Mouse (Mus musculus) limb, embryonic 15.5 days (tissue): ENCODE measurements around the gene Sox8. TPM values are rescaled to one million over a fixed set of nuclear protein-coding genes. Genes with fewer than 3 reads are reported as not detected.

ENCODE experiments used
- ATAC-seq: fragments of 200-750 bp; cut with Nextera tagmentation; 2 replicates; pipeline ENCODE4 v1.8.0; 2017; ENCODE audit warnings: low read depth, moderate TSS enrichment; ENCODE audit not compliant: insufficient number of reproducible peaks, low FRiP score, low TSS enrichment
- H3K27ac ChIP-seq: fragments of 300-500 bp; sonication (generic); 2 replicates; pipeline ENCODE4 v1.5.1; 2015; ENCODE audit warnings: moderate library complexity, mild to moderate bottlenecking, inconsistent platforms
- H3K27me3 ChIP-seq: fragments of 300-500 bp; sonication (generic); 2 replicates; pipeline ENCODE4 v1.6.1; 2015; ENCODE audit warnings: inconsistent platforms
- H3K36me3 ChIP-seq: fragments of 300-500 bp; sonication (generic); 2 replicates; pipeline ENCODE4 v1.6.1; 2015; ENCODE audit warnings: inconsistent platforms
- H3K4me1 ChIP-seq: fragments of 300-500 bp; sonication (generic); 2 replicates; pipeline ENCODE4 v1.6.1; 2015; ENCODE audit warnings: inconsistent platforms
- H3K4me2 ChIP-seq: fragments of 300-500 bp; sonication (generic); 2 replicates; pipeline ENCODE4 v1.6.1; 2015; ENCODE audit warnings: mild to moderate bottlenecking, inconsistent platforms
- H3K4me3 ChIP-seq: fragments of 300-500 bp; sonication (generic); 2 replicates; pipeline ENCODE4 v1.5.1; 2015; ENCODE audit warnings: mild to moderate bottlenecking, inconsistent platforms
- H3K9ac ChIP-seq: fragments of 300-500 bp; sonication (generic); 2 replicates; pipeline ENCODE4 v1.6.1; 2015; ENCODE audit warnings: inconsistent platforms
- H3K9me3 ChIP-seq: fragments of 300-500 bp; sonication (generic); 2 replicates; pipeline ENCODE4 v1.6.1; 2016; ENCODE audit warnings: inconsistent platforms
- whole genome bisulfite sequencing: fragments of 180-500 bp; shearing (Covaris S2); methylation state at CpG from one replicate; pipeline ENCODE4 v1.1.7; 2015; 5-methylcytosine and 5-hydroxymethylcytosine counted together
- polyA plus RNA-seq: library from polyadenylated mRNA; unstranded; fragments of >200 nt; fragmentation: Nextera tagmentation; extraction: Ambion mirVana; gene quantifications from 2 replicates; pipeline ENCODE4 v1.2.1, GENCODE M21; 2015

The Sox8 gene
- polyA plus RNA-seq, 1 experiment from 2014 or later: 10.9 TPM

DNA sequence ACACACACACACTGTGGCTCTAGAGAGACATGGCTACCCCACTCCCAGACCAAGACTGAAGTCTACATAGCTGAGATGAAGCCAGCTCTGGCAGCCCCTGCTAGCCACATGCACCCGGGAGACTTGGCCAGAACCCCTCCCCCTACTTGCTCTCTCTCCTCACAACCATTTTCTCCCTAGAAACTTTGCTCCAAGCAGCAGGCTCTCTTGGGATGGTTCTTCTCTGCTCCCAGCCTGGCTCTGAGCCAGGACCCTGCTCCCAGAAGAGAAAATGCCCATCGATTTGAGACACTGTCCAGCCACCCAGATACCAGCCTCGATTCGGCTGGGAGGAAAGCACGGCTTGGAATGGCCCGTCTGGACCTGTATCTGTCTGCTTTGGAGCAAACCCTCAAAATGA lies 5.2 kb downstream of the Sox8 start:
- H3K27me3 ChIP-seq: peaks cover 24% of the 10 kb centered on the region
- WGBS: 24% methylated on average over 6 of the region's 6 CpGs
- H3K4me1 ChIP-seq: peaks cover 48% of the 10 kb centered on the region
- H3K27ac ChIP-seq: no peak overlapping the region
- no peaks in the 10 kb centered on the region for H3K9me3 ChIP-seq
- H3K36me3 ChIP-seq: peaks cover 8% of the 10 kb centered on the region; the same call in 1 of the 2 replicates
- no peak overlapping the region for H3K9ac ChIP-seq
- no peak for ATAC-seq
- H3K4me2 ChIP-seq: no peak overlapping the region
- no peak overlapping the region for H3K4me3 ChIP-seq

GRCm38 (mm10) chr17:25564481-25564880 lies 6.0 kb downstream of the Sox8 start:
- no peak for ATAC-seq
- 71% methylated on average over 5 of the region's 5 CpGs for WGBS
- H3K4me3 ChIP-seq: no peak overlapping the region
- no peaks in the 10 kb centered on the region for H3K9me3 ChIP-seq
- H3K9ac ChIP-seq: no peak overlapping the region
- H3K4me2 ChIP-seq: no peak overlapping the region
- peaks cover 41% of the 10 kb centered on the region for H3K4me1 ChIP-seq
- no peak overlapping the region for H3K27ac ChIP-seq
- peaks cover 8% of the 10 kb centered on the region; the same call in 1 of the 2 replicates for H3K36me3 ChIP-seq
- peaks cover 17% of the 10 kb centered on the region for H3K27me3 ChIP-seq

GRCm38 (mm10) chr17:25561223-25562028 lies 9.1 kb downstream of the Sox8 start:
- peaks cover 26% of the 10 kb centered on the region for H3K4me1 ChIP-seq
- H3K36me3 ChIP-seq: no peaks in the 10 kb centered on the region
- ATAC-seq: no peak
- 61% methylated on average over 16 of the region's 16 CpGs for WGBS
- H3K27ac ChIP-seq: no peak overlapping the region
- H3K9me3 ChIP-seq: no peaks in the 10 kb centered on the region
- no peaks in the 10 kb centered on the region for H3K27me3 ChIP-seq
- no peak overlapping the region for H3K4me2 ChIP-seq
- no peak overlapping the region for H3K4me3 ChIP-seq
- H3K9ac ChIP-seq: no peak overlapping the region

GRCm38 (mm10) chr17:25560554-25561222 lies 9.8 kb downstream of the Sox8 start:
- no peaks in the 10 kb centered on the region for H3K27me3 ChIP-seq
- H3K4me2 ChIP-seq: no peak overlapping the region
- 46% methylated on average over 5 of the region's 5 CpGs for WGBS
- no peak for ATAC-seq
- no peaks in the 10 kb centered on the region for H3K9me3 ChIP-seq
- no peaks in the 10 kb centered on the region for H3K36me3 ChIP-seq
- H3K9ac ChIP-seq: no peak overlapping the region
- H3K27ac ChIP-seq: no peak overlapping the region
- H3K4me3 ChIP-seq: no peak overlapping the region
- H3K4me1 ChIP-seq: peaks cover 33% of the 10 kb centered on the region

DNA sequence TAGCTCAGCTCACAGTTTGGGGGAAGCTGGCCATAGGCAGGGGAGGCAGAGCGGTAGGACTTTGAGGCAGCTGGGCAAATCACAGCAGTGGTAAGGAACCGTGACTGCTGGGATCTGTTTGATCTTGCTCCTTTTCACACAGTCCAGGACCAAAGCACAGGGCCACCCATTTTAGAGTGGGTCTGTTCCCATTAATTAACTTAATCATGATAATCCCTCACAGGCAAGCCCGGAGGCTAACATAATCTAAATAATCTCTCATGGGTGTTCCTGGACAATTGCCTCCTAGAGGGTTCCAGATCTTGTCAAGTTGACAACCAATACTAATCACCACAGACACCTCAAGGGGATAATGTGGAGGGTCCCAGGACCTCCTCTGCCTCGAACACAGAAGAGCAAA lies 10.9 kb downstream of the Sox8 start:
- WGBS: 47% methylated on average over 4 of the region's 4 CpGs

GRCm38 (mm10) chr17:25556630-25557354 lies 13.7 kb downstream of the Sox8 start:
- peak overlapping the region; percentile 25 for H3K4me3 ChIP-seq
- no peak for ATAC-seq
- no peaks in the 10 kb centered on the region for H3K9me3 ChIP-seq
- 0 out of 2 replicates have a peak overlapping the region, but pooled peaks have one; percentile 26 for H3K9ac ChIP-seq
- peak overlapping the region; percentile 51 for H3K4me2 ChIP-seq
- H3K27me3 ChIP-seq: no peaks in the 10 kb centered on the region
- WGBS: 13% methylated on average over 21 of the region's 21 CpGs
- H3K36me3 ChIP-seq: no peaks in the 10 kb centered on the region
- H3K27ac ChIP-seq: peak overlapping the region; percentile 63
- peaks cover 30% of the 10 kb centered on the region for H3K4me1 ChIP-seq

More for the DNA sequence above, 10.9 kb downstream of the Sox8 start:
- Histone ChIP-seq H3K9ac (no peak overlapping the region), H3K4me1 (peaks cover 35% of the 10 kb centered on the region), H3K27ac (no peak overlapping the region), H3K9me3 (no peaks in the 10 kb centered on the region), H3K4me3 (no peak overlapping the region), H3K4me2 (no peak overlapping the region), H3K27me3 (no peaks in the 10 kb centered on the region), H3K36me3 (no peaks in the 10 kb centered on the region)
- ATAC-seq: no peak

GRCm38 (mm10) chr17:25555666-25556629 lies 14.5 kb downstream of the Sox8 start:
- WGBS: 6% methylated on average over 29 of the region's 29 CpGs
- no peak; the same call in 1 of the 2 replicates for ATAC-seq
- Histone ChIP-seq H3K27ac (peak overlapping the region; percentile 63), H3K9me3 (no peaks in the 10 kb centered on the region), H3K4me2 (peak overlapping the region; percentile 51), H3K36me3 (no peaks in the 10 kb centered on the region), H3K9ac (no peak overlapping the region), H3K27me3 (no peaks in the 10 kb centered on the region), H3K4me3 (peak overlapping the region; percentile 25), H3K4me1 (peaks cover 30% of the 10 kb centered on the region)

DNA sequence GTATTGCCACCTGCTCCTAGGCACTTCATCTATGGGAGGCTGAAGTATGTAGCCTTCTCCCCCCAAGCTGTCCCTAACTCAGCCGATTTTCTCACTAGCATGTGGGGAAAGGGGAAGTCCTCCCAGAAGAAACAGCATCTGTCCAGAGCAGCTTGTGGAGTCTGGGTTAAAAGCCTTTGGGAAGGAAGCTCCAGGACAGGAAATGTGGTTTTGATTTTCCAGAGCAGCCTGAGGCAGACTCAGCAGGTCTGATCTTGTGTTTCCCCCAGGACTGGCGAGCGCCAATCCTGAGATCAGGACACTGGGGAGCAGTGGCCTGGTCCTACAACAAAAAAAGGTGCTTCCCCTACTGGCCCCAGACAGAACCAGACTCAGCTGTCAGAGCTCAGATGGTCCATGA lies 15.3 kb downstream of the Sox8 start:
- Histone ChIP-seq H3K4me2 (no peak overlapping the region), H3K9me3 (no peaks in the 10 kb centered on the region), H3K4me3 (no peak overlapping the region), H3K9ac (no peak overlapping the region), H3K4me1 (peaks cover 30% of the 10 kb centered on the region), H3K27me3 (no peaks in the 10 kb centered on the region), H3K36me3 (no peaks in the 10 kb centered on the region), H3K27ac (peak overlapping the region; percentile 33; the same call in 1 of the 2 replicates)
- 24% methylated on average over 3 of the region's 3 CpGs for WGBS
- no peak for ATAC-seq

DNA sequence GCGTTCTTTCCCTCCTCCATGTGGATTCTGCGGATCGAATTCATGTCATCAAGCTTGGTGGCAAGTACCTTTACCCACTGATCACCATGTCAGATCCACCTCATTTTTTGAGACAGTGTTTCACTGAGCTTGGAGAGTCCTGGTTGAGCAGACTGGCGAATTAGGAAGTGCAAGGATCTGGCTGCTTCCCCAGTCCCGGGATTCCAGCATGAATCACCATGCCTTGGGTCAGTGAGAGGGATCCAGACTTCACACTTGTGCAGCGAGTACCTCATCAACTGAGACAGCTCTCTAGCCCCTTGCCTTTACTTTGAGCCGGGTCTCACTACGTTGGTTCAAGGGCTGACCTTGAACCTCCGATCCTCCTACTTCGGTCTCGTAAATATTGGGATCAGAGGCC lies 19.2 kb downstream of the Sox8 start:
- no peak for ATAC-seq
- Histone ChIP-seq H3K36me3 (no peaks in the 10 kb centered on the region), H3K4me1 (peaks cover 24% of the 10 kb centered on the region), H3K4me3 (no peak overlapping the region), H3K9me3 (no peaks in the 10 kb centered on the region), H3K27me3 (no peaks in the 10 kb centered on the region), H3K4me2 (no peak overlapping the region), H3K9ac (no peak overlapping the region), H3K27ac (no peak overlapping the region)
- 88% methylated on average over 11 of the region's 11 CpGs for WGBS

GRCm38 (mm10) chr17:25550020-25550419 lies 20.5 kb downstream of the Sox8 start:
- Histone ChIP-seq H3K27ac (peak overlapping the region; percentile 68), H3K36me3 (no peaks in the 10 kb centered on the region), H3K4me3 (no peak overlapping the region), H3K4me2 (no peak overlapping the region), H3K9ac (no peak overlapping the region), H3K4me1 (peaks cover 11% of the 10 kb centered on the region; the same call in 1 of the 2 replicates), H3K9me3 (no peaks in the 10 kb centered on the region), H3K27me3 (no peaks in the 10 kb centered on the region)
- ATAC-seq: peak; percentile 73
- WGBS: 74% methylated on average over 5 of the region's 5 CpGs

- H3K4me1 ChIP-seq: peaks cover 8% of the 10 kb centered on the region; the same call in 1 of the 2 replicates
- no peak for ATAC-seq
- no peaks in the 10 kb centered on the region for H3K27me3 ChIP-seq
- no peaks in the 10 kb centered on the region for H3K36me3 ChIP-seq
- H3K9me3 ChIP-seq: no peaks in the 10 kb centered on the region
- 32% methylated on average over 3 of the region's 3 CpGs for WGBS
- no peak overlapping the region for H3K4me3 ChIP-seq
- no peak overlapping the region for H3K9ac ChIP-seq
- H3K27ac ChIP-seq: no peak overlapping the region
- no peak overlapping the region for H3K4me2 ChIP-seq
Measured at GRCm38 (mm10) chr17:25547026-25547425, 23.5 kb downstream of the Sox8 start.
